Mouse (Mus musculus) midbrain, embryonic 10.5 days (tissue): ENCODE results near the gene Zfp850. TPM values are rescaled to one million over a fixed set of nuclear protein-coding genes. Genes with fewer than 3 reads are reported as not detected.
"Not testable (repeated sequence)": the region's sequence is repeated elsewhere in the genome, so short reads cannot be mapped to it uniquely, and the experiment has no call there.

Experiments used
- DNase-seq: peaks from one replicate; pipeline ENCODE4 v3.0.0-alpha.2; 2017; ENCODE audit warnings: low spot score
- H3K27ac ChIP-seq: fragments of 300-500 bp; sonication (generic); replicated peaks from 2 replicates; pipeline ENCODE4 v1.5.1; 2016; ENCODE audit warnings: mild to moderate bottlenecking
- H3K27me3 ChIP-seq: fragments of 300-500 bp; sonication (generic); 2 replicates; pipeline ENCODE4 v1.6.1; 2016; ENCODE audit warnings: low read depth, mild to moderate bottlenecking; ENCODE audit not compliant: poor library complexity, severe bottlenecking
- H3K36me3 ChIP-seq: fragments of 300-500 bp; sonication (generic); 2 replicates; pipeline ENCODE4 v1.6.1; 2016; ENCODE audit warnings: mild to moderate bottlenecking, moderate library complexity
- H3K4me1 ChIP-seq: fragments of 300-500 bp; sonication (generic); 2 replicates; pipeline ENCODE4 v1.6.1; 2016
- H3K4me3 ChIP-seq: fragments of 300-500 bp; sonication (generic); 2 replicates; pipeline ENCODE4 v1.5.1; 2016; ENCODE audit warnings: mild to moderate bottlenecking, moderate library complexity
- H3K9me3 ChIP-seq: fragments of 300-500 bp; sonication (generic); replicated peaks from 2 replicates; pipeline ENCODE4 v1.6.1; 2016; ENCODE audit warnings: mild to moderate bottlenecking
- WGBS: fragments of 180-500 bp; shearing (Covaris S2); methylation state at CpG from one replicate; pipeline ENCODE4 v1.1.7; 2016; 5-methylcytosine and 5-hydroxymethylcytosine counted together
- polyA plus RNA-seq: library from polyadenylated mRNA; unstranded; fragments of >200 nt; fragmentation: Nextera tagmentation; extraction: Ambion mirVana; gene quantifications from 2 replicates; pipeline ENCODE4 v1.2.1, GENCODE M21; 2016

Zfp850 gene
- polyA plus RNA-seq, 1 experiment from 2014 or later: 8.3 TPM

- 49% methylated on average over 5 of the region's 7 CpGs for WGBS
- H3K4me3 ChIP-seq, H3K4me1 ChIP-seq, H3K36me3 ChIP-seq, DNase-seq, H3K27me3 ChIP-seq, H3K9me3 ChIP-seq, H3K27ac ChIP-seq: not testable (repeated sequence)
Measured at GRCm38 (mm10) chr7:27941869-27942268, 72.0 kb downstream of the Zfp850 start.

Other genes with a start within 250 kb of the Zfp850 start
- gene Zfp626, start 206.9 kb downstream of the Zfp850 start, polyA plus RNA-seq: 1.9 and 2.1 TPM in 2 replicates
- gene Zfp59, start 175.5 kb downstream of the Zfp850 start, polyA plus RNA-seq: 9.9 and 11.1 TPM in 2 replicates
- 3.9 and 4.3 TPM in 2 replicates for gene Zfp607a, start 156.6 kb downstream of the Zfp850 start, polyA plus RNA-seq
- gene Zfp974, start 84.7 kb downstream of the Zfp850 start, polyA plus RNA-seq: 10.4 and 12.4 TPM in 2 replicates
- 22.4 and 23.8 TPM in 2 replicates for gene Zfp780b, start 34.9 kb downstream of the Zfp850 start, polyA plus RNA-seq
- 446 and 458 TPM in 2 replicates for gene Psmc4, start 36.0 kb upstream of the Zfp850 start, polyA plus RNA-seq
- gene Fcgbp, start 57.1 kb upstream of the Zfp850 start, polyA plus RNA-seq: 0.15 and 0.20 TPM in 2 replicates
- 0.05 and 0.17 TPM in 2 replicates for gene 9530053A07Rik, start 115.4 kb upstream of the Zfp850 start, polyA plus RNA-seq
- gene Fbl, start 155.6 kb upstream of the Zfp850 start, polyA plus RNA-seq: 136 and 158 TPM in 2 replicates
- 13.5 and 16.9 TPM in 2 replicates for gene Dyrk1b, start 165.4 kb upstream of the Zfp850 start, polyA plus RNA-seq